Mouse (Mus musculus) adrenal gland, adult (tissue): ENCODE measurements around the gene Fam149b.

Source experiments
- DNase-seq, 2 experiments: peaks; one replicate each; pipeline ENCODE4 v3.0.0; 2022 to 2023; ENCODE audit warnings: low spot score in 1 of 2; ENCODE audit not compliant: inconsistent age in 2 of 2

Gene Fam149b

GRCm38 (mm10) chr14:20389446-20390079 is 41.6 kb downstream of the Fam149b start:
- DNase-seq, result peak in 1 of 2 experiments; percentile 56

GRCm38 (mm10) chr14:20392326-20392725 is 44.4 kb downstream of the Fam149b start:
- peak in 1 of 2 experiments; percentile 56 for DNase-seq

- DNase-seq, result peak; percentile 98
Observed at GRCm38 (mm10) chr14:20393205-20393913, 45.4 kb downstream of the Fam149b start, which contains the start of gene Mrps16. TSS of gene Mrps16 (minus strand) at chr14:20393634.

- peak; percentile 61 to 86 for DNase-seq
Observed at GRCm38 (mm10) chr14:20397220-20397619, 49.3 kb downstream of the Fam149b start.

- peak; percentile 51 to 82 for DNase-seq
Observed at GRCm38 (mm10) chr14:20398864-20399263, 50.9 kb downstream of the Fam149b start.

- peak in 1 of 2 experiments; percentile 82 for DNase-seq
Observed at GRCm38 (mm10) chr14:20400071-20400470, 52.1 kb downstream of the Fam149b start.

- DNase-seq, result peak in 1 of 2 experiments; percentile 43
Observed at GRCm38 (mm10) chr14:20422257-20422656, 74.3 kb downstream of the Fam149b start.

- DNase-seq, result no peak
Observed at GRCm38 (mm10) chr14:20423046-20423445, 75.1 kb downstream of the Fam149b start.

GRCm38 (mm10) chr14:20428593-20428992 is 80.6 kb downstream of the Fam149b start:
- DNase-seq, result no peak

GRCm38 (mm10) chr14:20429833-20430232 is 81.9 kb downstream of the Fam149b start:
- DNase-seq, result no peak

- no peak for DNase-seq
Observed at GRCm38 (mm10) chr14:20431726-20432125, 83.8 kb downstream of the Fam149b start.

GRCm38 (mm10) chr14:20432420-20432819 is 84.5 kb downstream of the Fam149b start:
- DNase-seq, result no peak
